In the genomic region with DNA sequence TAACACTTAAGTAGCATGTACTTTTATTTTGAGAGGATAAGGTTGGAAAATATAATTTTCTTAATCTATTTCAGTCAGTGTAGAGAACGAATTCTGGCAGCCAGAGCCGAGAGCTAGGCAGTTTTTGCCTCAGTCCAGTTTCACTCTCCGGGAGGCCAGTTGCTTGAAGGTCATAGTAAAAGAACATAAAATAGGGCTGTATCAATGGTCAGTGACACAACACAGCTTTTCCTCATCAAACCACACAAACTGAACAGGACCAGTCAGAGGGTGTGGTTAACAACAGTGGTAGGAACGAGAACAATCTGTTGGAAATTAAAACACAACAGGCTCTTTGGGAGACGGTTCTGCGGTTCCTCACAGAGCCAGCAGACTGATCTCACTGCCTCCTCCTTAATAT, we compare ENCODE assay signal across 16 mouse cellular contexts.
DNase-seq lines count a peak whose midpoint lies in the region; ATAC-seq and TF ChIP-seq lines count a peak whose summit lies in the region.
"Had no signal": no experiment of that assay in that cellular context is flagged by ENCODE, and none has a peak within 500 bp of the region (broad histone marks: within the 10 kb centered on the region; RNA-seq: fewer than 3 reads in every experiment).

No protein-coding gene starts in this region.

- no peak for TF ChIP-seq CTCF in kidney, postnatal 0 days (IDR thresholded peaks at IDR 0.05; ENCODE audit: low read depth)

- H3K9me3 ChIP-seq in kidney, postnatal 0 days (replicated peaks; ENCODE audit: low read length): no peaks in the 10 kb centered on the region
- H3K9me3 ChIP-seq: hindbrain, embryonic 15.5 days had no signal

- WGBS in kidney, postnatal 0 days: 53% methylated on average over 6 of the region's 6 CpGs

- H3K27me3 ChIP-seq in kidney, postnatal 0 days (ENCODE audit: insufficient read depth, low read length): no peaks in the 10 kb centered on the region
- H3K27me3 ChIP-seq: hindbrain, embryonic 15.5 days had no signal

- no peaks in the 10 kb centered on the region for H3K36me3 ChIP-seq in kidney, postnatal 0 days (ENCODE audit: insufficient read depth, low read length)
- H3K36me3 ChIP-seq: hindbrain, embryonic 15.5 days had no signal

- H3K27ac ChIP-seq in kidney, postnatal 0 days: peak overlapping the region; percentile 36
- H3K27ac ChIP-seq: hindbrain, embryonic 15.5 days; macrophage had no signal

- ATAC-seq in kidney, postnatal 0 days (replicated peaks; ENCODE audit: low FRiP score, low read depth): peak; percentile 46; the same call in 1 of the 2 replicates
- peak; percentile 51; the same call in 1 of the 2 replicates for ATAC-seq in megakaryocyte, adult 5-6 weeks (ENCODE audit: poor library complexity, severe bottlenecking)

- H3K9ac ChIP-seq in kidney, postnatal 0 days (ENCODE audit: low read depth, low read length): no peak overlapping the region
- H3K9ac ChIP-seq: hindbrain, embryonic 15.5 days had no signal

- H3K4me1 ChIP-seq in kidney, postnatal 0 days (replicated peaks; ENCODE audit: insufficient read depth, low read length): no peaks in the 10 kb centered on the region

- H3K4me3 ChIP-seq in kidney, postnatal 0 days (replicated peaks; ENCODE audit: low read depth, low read length): no peak overlapping the region
- H3K4me3 ChIP-seq: erythroblast, embryonic 14.5 days; hindbrain, embryonic 15.5 days; myocyte had no signal

- DNase-seq in adrenal gland, adult 2 months: peak; percentile 10
- no peak for DNase-seq in adrenal gland, postnatal 36 days
- DNase-seq in kidney, postnatal 0 days (ENCODE audit: low spot score): peak; percentile 76
- no peak for DNase-seq in kidney, postnatal 14 days
- DNase-seq in fibroblast of lung, adult 2 months (ENCODE audit: low read depth): peak; percentile 27
- no peak for DNase-seq in cerebellum, adult 9-11 months
- no peak for DNase-seq in ovary, postnatal 10 days (ENCODE audit: low spot score)
- DNase-seq: adrenal gland, adult 8-10 months; cerebellum, adult 9-10 months; kidney, postnatal 10 days; right cerebral cortex, postnatal 14 days had no signal

- no peak overlapping the region for H3K4me2 ChIP-seq in kidney, postnatal 0 days (ENCODE audit: low read length)
- H3K4me2 ChIP-seq: hindbrain, embryonic 15.5 days had no signal

Comparison
In these comparisons a context has a peak if more than half of its experiments do, and no peak if none do; other contexts are left out.
1. DNase-seq: peak in adrenal gland, adult 2 months (single experiment), kidney, postnatal 0 days (single experiment) and fibroblast of lung, adult 2 months (single experiment); none in adrenal gland, postnatal 36 days (0 of 2), kidney, postnatal 14 days (single experiment), cerebellum, adult 9-11 months (single experiment) and ovary, postnatal 10 days (single experiment).